Mouse (Mus musculus) forebrain, embryonic 15.5 days (tissue): Measurements from ENCODE around the gene Hjurp. TPM values are rescaled to one million over a fixed set of nuclear protein-coding genes. Genes with fewer than 3 reads are reported as not detected.
"Not testable (repeated sequence)": the region's sequence is repeated elsewhere in the genome, so short reads cannot be mapped to it uniquely, and the experiment has no call there.

ENCODE experiments used
- ATAC-seq: fragments of 200-750 bp; cut with Nextera tagmentation; replicated peaks from 2 replicates; pipeline ENCODE4 v1.8.0; 2017; ENCODE audit warnings: mild to moderate bottlenecking, moderate TSS enrichment, moderate library complexity
- H3K27ac ChIP-seq: fragments of 300-500 bp; sonication (generic); replicated peaks from 2 replicates; pipeline ENCODE4 v1.5.1; 2015; ENCODE audit warnings: mild to moderate bottlenecking, inconsistent platforms
- H3K27me3 ChIP-seq: fragments of 300-500 bp; sonication (generic); 2 replicates; pipeline ENCODE4 v1.6.1; 2015; ENCODE audit warnings: inconsistent platforms
- H3K36me3 ChIP-seq: fragments of 300-500 bp; sonication (generic); 2 replicates; pipeline ENCODE4 v1.6.1; 2015; ENCODE audit warnings: mild to moderate bottlenecking, inconsistent platforms
- H3K4me1 ChIP-seq: fragments of 300-500 bp; sonication (generic); 2 replicates; pipeline ENCODE4 v1.6.1; 2015; ENCODE audit warnings: inconsistent platforms
- H3K4me2 ChIP-seq: fragments of 300-500 bp; sonication (generic); replicated peaks from 2 replicates; pipeline ENCODE4 v1.6.1; 2015; ENCODE audit warnings: mild to moderate bottlenecking, inconsistent platforms
- H3K4me3 ChIP-seq: fragments of 300-500 bp; sonication (generic); 2 replicates; pipeline ENCODE4 v1.5.1; 2015; ENCODE audit warnings: mild to moderate bottlenecking, inconsistent platforms
- H3K9ac ChIP-seq: fragments of 300-500 bp; sonication (generic); replicated peaks from 2 replicates; pipeline ENCODE4 v1.6.1; 2015; ENCODE audit warnings: mild to moderate bottlenecking, inconsistent platforms
- H3K9me3 ChIP-seq: fragments of 300-500 bp; sonication (generic); 2 replicates; pipeline ENCODE4 v1.6.1; 2016; ENCODE audit warnings: inconsistent platforms
- WGBS: fragments of 180-500 bp; shearing (Covaris S2); methylation state at CpG from one replicate; pipeline ENCODE4 v1.1.7; 2015; ENCODE audit warnings: mixed read lengths; 5-methylcytosine and 5-hydroxymethylcytosine counted together
- polyA plus RNA-seq: library from polyadenylated mRNA; unstranded; fragments of >200 nt; fragmentation: Nextera tagmentation; extraction: Ambion mirVana; gene quantifications from 2 replicates; pipeline ENCODE4 v1.2.1, GENCODE M21; 2015

The Hjurp gene
- polyA plus RNA-seq, 1 experiment from 2014 or later, result 115 TPM

GRCm38 (mm10) chr1:88229566-88229965 is 47.9 kb downstream of the Hjurp start:
- 78% methylated on average over 3 of the region's 3 CpGs for WGBS
- H3K4me1 ChIP-seq, result no peaks in the 10 kb centered on the region
- no peaks in the 10 kb centered on the region for H3K36me3 ChIP-seq
- ATAC-seq, result no peak
- no peak overlapping the region for H3K4me3 ChIP-seq
- H3K9ac ChIP-seq, result no peak overlapping the region
- H3K9me3 ChIP-seq, result peaks cover 89% of the 10 kb centered on the region
- H3K27ac ChIP-seq, result no peak overlapping the region
- H3K27me3 ChIP-seq, result no peaks in the 10 kb centered on the region
- no peak overlapping the region for H3K4me2 ChIP-seq

DNA sequence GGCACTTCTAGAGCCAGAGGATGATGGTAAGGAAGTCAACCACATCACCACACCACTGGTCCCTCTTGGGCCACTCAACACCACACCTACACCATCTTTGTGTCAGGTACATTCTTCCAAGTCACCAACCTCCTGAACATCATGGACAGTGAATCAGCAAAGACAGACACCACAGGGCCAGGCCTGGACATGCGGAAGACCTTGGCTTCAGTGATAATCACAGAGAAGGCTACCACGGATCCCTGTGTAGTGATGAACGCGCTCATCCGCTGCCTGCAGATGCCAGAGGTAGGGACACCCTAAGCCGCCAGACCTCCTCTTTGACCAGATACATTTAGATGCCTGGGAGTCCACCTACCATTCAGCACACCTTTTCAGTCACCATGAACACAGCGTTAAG is 49.3 kb downstream of the Hjurp start:
- Histone ChIP-seq H3K9ac (no peak overlapping the region), H3K4me2 (no peak overlapping the region), H3K9me3 (peaks cover 77% of the 10 kb centered on the region), H3K4me3 (no peak overlapping the region), H3K4me1 (no peaks in the 10 kb centered on the region), H3K27me3 (no peaks in the 10 kb centered on the region), H3K27ac (no peak overlapping the region), H3K36me3 (no peaks in the 10 kb centered on the region)
- WGBS, result 72% methylated on average over 7 of the region's 7 CpGs
- ATAC-seq, result no peak

DNA sequence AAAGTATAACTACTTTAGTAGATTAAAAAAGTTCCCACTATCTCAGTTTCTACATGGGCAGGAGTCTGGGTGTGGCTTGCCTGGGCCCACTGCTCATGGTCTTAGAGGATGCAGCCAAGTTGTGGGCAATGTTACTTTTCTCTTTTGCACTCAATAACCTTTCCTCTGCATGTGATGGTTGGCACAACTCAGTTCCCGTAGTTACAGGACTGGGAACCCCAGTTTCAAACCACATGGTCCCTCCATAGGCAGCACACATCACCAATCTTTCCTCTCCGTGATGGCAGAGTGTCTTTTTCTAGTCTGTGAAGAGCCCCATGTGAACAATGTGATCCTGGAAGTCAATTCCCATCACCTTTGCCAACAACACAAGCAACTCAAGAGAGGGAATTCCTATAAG is 50.0 kb downstream of the Hjurp start:
- 56% methylated on average over 2 of the region's 2 CpGs for WGBS
- ATAC-seq, result no peak

DNA sequence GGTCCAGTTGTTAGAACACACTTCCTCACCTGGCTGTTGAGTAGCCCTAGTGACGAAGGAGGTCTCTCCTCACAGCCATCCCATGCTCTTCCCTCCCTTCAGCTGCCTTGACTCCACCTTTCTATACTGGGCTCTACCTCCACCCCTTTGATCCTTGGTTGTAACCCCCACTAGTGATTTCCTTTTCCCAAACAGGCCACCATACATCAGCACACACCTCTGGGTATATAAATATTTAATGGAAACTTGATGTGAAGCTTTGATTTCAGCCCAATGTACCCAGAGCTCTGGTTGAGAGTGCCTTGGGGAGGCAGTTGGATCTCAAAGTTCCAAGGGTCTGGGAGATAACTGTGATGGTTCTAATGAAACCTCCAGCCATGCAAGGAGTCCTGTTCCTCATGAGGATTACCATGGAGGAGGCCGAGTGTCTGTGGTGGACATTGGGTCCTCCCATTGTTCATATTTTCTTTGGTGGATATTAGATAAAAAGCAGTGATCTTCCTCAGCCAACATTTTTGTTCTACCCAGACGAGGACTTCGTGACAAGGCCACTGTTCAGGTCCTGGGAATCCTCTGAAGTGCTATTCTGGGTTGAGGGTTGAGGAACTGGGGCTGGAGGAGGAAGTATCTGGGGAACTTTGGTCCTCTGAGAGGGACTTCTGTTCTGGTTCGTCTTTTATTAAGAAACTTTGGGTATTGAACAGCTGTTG is 50.6 kb downstream of the Hjurp start, which contains the start of gene Mroh2a:
TSS of gene Mroh2a (plus strand) at position 317 of the 710 bp plus-strand sequence.
- WGBS, result 54% methylated on average over 5 of the region's 5 CpGs
- Histone ChIP-seq H3K27me3 (no peaks in the 10 kb centered on the region), H3K4me1 (no peaks in the 10 kb centered on the region), H3K27ac (no peak within 1 kb of the TSS), H3K4me3 (no peak within 1 kb of the TSS), H3K4me2 (no peak within 1 kb of the TSS), H3K36me3 (no peaks in the 10 kb centered on the region), H3K9ac (no peak within 1 kb of the TSS), H3K9me3 (peaks cover 67% of the 10 kb centered on the region)
- no peak for ATAC-seq

More for the DNA sequence above, 50.0 kb downstream of the Hjurp start:
- Histone ChIP-seq H3K9me3 (peaks cover 71% of the 10 kb centered on the region), H3K4me3 (no peak overlapping the region), H3K4me1 (no peaks in the 10 kb centered on the region), H3K27me3 (no peaks in the 10 kb centered on the region), H3K9ac (no peak overlapping the region), H3K36me3 (no peaks in the 10 kb centered on the region), H3K4me2 (no peak overlapping the region), H3K27ac (no peak overlapping the region)

DNA sequence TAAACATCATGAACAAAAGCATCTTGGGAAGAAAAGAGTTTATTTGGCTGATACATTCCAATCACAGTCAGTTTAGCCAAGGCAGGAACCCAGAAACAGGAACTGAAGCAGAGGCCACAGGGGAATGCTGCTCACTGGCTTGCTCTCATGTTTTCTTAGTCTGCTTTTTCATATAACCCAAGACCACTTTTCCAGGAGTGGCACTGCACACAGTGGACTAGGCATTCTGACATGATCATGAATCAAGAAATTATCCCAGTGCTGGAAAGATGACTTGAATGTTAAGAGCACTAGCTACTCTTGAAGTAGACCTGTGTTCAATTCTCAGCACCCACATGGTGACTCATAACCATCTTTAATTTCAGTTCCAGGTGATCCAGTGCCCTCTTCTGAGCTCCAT is 51.7 kb downstream of the Hjurp start:
- H3K9me3 ChIP-seq, result peaks cover 56% of the 10 kb centered on the region
- H3K4me1 ChIP-seq, result no peaks in the 10 kb centered on the region
- no peak overlapping the region for H3K27ac ChIP-seq
- H3K9ac ChIP-seq, result no peak overlapping the region
- no peak overlapping the region for H3K4me2 ChIP-seq
- ATAC-seq, result no peak
- no peak overlapping the region for H3K4me3 ChIP-seq
- no peaks in the 10 kb centered on the region for H3K36me3 ChIP-seq
- H3K27me3 ChIP-seq, result no peaks in the 10 kb centered on the region

GRCm38 (mm10) chr1:88225301-88225700 is 52.1 kb downstream of the Hjurp start:
- peaks cover 52% of the 10 kb centered on the region for H3K9me3 ChIP-seq
- not testable (repeated sequence) for H3K4me1 ChIP-seq, H3K4me2 ChIP-seq, ATAC-seq, H3K27ac ChIP-seq, H3K27me3 ChIP-seq, H3K9ac ChIP-seq, H3K36me3 ChIP-seq, H3K4me3 ChIP-seq
- WGBS, result 37% methylated on average over 2 of the region's 2 CpGs

- 70% methylated on average over 2 of the region's 2 CpGs for WGBS
- peaks cover 42% of the 10 kb centered on the region for H3K9me3 ChIP-seq
- H3K36me3 ChIP-seq, result no peaks in the 10 kb centered on the region
- no peak overlapping the region for H3K4me2 ChIP-seq
- no peak for ATAC-seq
- no peak overlapping the region for H3K9ac ChIP-seq
- H3K4me3 ChIP-seq, result no peak overlapping the region
- H3K4me1 ChIP-seq, result no peaks in the 10 kb centered on the region
- H3K27ac ChIP-seq, result no peak overlapping the region
- no peaks in the 10 kb centered on the region for H3K27me3 ChIP-seq
Measured at GRCm38 (mm10) chr1:88224029-88224776, 53.2 kb downstream of the Hjurp start.

- H3K4me2 ChIP-seq, result no peak overlapping the region
- H3K4me3 ChIP-seq, result no peak overlapping the region
- ATAC-seq, result no peak
- no peak overlapping the region for H3K9ac ChIP-seq
- H3K9me3 ChIP-seq, result peaks cover 36% of the 10 kb centered on the region
- H3K4me1 ChIP-seq, result no peaks in the 10 kb centered on the region
- no peaks in the 10 kb centered on the region for H3K27me3 ChIP-seq
- H3K27ac ChIP-seq, result no peak overlapping the region
- H3K36me3 ChIP-seq, result no peaks in the 10 kb centered on the region
- WGBS, result 51% methylated on average over 1 of the region's 1 CpGs
Measured at GRCm38 (mm10) chr1:88223591-88223990, 53.8 kb downstream of the Hjurp start.

DNA sequence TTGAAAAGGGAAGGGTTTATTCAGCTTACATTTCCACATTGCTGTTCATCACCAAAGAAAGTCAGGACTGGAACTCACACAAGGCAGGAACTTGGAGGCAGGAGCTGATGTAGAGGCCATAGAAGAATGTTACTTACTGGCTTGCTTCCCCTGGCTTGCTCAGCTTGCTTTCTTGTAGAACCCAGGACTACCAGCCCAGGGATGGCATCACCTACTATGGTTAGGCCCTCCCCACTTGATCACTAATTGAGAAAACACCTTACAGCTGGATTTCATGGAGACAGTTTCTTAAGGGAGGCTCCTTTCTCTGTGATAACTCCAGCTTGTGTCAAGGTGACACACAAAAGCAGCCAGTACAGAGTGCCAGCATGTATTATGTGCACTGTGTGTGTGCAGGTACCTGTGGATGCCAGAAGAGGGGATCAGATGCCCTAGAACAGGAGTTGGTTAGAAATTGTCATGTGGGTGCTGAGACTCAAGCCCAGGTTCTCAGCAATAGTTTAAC is 54.4 kb downstream of the Hjurp start:
- H3K4me2 ChIP-seq, H3K27me3 ChIP-seq, ATAC-seq, H3K36me3 ChIP-seq, H3K27ac ChIP-seq, H3K4me1 ChIP-seq, H3K4me3 ChIP-seq, H3K9ac ChIP-seq: not testable (repeated sequence)
- peaks cover 31% of the 10 kb centered on the region for H3K9me3 ChIP-seq

DNA sequence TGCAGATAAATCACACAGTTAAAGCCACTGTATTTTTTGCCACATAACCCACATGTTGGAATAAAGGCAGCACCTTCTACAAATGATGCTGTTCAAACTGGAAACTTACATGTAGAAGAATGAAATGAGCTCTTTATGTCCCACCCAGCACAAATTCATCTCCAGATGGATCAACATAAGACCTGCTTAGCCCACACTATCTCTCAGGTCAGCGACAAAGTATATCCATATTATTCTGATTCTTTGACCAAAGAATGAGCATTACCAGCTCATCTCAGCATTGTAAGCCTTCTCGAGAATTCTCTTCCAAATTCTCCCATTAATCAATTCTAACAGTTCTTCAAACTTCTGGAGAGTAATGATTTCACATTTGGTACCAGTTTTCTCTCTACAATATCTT is 55.2 kb downstream of the Hjurp start:
- Histone ChIP-seq H3K4me2 (no peak overlapping the region), H3K27me3 (no peaks in the 10 kb centered on the region), H3K9ac (no peak overlapping the region), H3K36me3 (no peaks in the 10 kb centered on the region), H3K4me1 (no peaks in the 10 kb centered on the region), H3K27ac (no peak overlapping the region), H3K9me3 (peaks cover 27% of the 10 kb centered on the region), H3K4me3 (no peak overlapping the region)
- WGBS, result 57% methylated on average over 2 of the region's 2 CpGs
- no peak for ATAC-seq

GRCm38 (mm10) chr1:88220336-88220735 is 57.1 kb downstream of the Hjurp start:
- H3K4me3 ChIP-seq, result no peak overlapping the region
- no peak overlapping the region for H3K27ac ChIP-seq
- H3K9ac ChIP-seq, result no peak overlapping the region
- no peaks in the 10 kb centered on the region for H3K36me3 ChIP-seq
- no peaks in the 10 kb centered on the region for H3K27me3 ChIP-seq
- H3K4me2 ChIP-seq, result no peak overlapping the region
- H3K4me1 ChIP-seq, result no peaks in the 10 kb centered on the region
- peaks cover 24% of the 10 kb centered on the region for H3K9me3 ChIP-seq
- no peak for ATAC-seq

- H3K4me1 ChIP-seq, result no peaks in the 10 kb centered on the region
- 20% methylated on average over 1 of the region's 1 CpGs for WGBS
- no peak for ATAC-seq
Measured at GRCm38 (mm10) chr1:88219054-88219453, 58.4 kb downstream of the Hjurp start.

More at GRCm38 (mm10) chr1:88219054-88219453, 58.4 kb downstream of the Hjurp start:
- Histone ChIP-seq H3K27ac (no peak overlapping the region), H3K36me3 (no peaks in the 10 kb centered on the region), H3K4me3 (no peak overlapping the region), H3K4me2 (no peak overlapping the region), H3K9ac (no peak overlapping the region), H3K9me3 (peaks cover 34% of the 10 kb centered on the region), H3K27me3 (no peaks in the 10 kb centered on the region)
